Mouse (Mus musculus): ENCODE data around the gene Zc2hc1b.

The Zc2hc1b gene

DNA sequence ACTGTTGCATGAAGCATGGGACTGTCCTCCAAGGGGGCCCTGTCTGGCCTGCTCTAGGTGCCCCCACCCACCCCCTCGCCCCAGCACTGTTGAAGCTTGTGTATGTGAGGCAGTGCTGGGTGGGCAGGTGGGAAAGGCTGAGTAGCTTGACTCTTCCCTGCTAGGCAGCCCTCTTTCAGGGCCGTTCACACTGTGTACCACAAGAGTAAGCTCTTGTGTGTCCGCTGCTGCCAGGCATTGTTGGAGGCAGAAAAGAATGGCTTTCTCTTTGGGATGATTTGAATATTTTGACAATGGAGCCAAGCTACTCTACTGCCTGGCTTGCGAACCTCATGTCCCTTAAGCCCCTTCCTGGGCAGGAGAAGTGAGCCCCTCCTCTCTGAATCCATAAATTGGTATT lies 62.8 kb downstream of the Zc2hc1b start:
- DNase-seq (ENCODE audit: low read depth, low spot score): no peak

DNA sequence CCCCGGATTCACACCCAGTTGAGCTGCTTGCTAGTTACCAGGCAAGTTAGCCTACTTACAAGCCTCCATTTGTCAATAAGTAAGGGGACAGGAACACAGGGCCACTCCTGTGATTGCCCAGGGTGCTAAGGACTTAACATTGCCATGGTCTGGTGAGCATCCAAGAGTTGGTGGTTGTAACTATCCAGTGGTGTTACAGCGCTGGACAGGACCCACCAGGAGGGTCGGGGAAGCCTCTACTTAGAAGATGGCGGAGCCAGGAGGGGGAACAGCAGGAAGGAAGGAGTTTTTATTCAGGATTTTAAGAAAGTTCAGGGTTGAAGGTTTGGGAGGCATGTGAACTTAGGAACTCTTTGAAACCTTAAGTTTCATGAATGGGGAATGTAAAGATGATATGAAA lies 64.2 kb downstream of the Zc2hc1b start:
- DNase-seq (ENCODE audit: low read depth, low spot score): no peak

DNA sequence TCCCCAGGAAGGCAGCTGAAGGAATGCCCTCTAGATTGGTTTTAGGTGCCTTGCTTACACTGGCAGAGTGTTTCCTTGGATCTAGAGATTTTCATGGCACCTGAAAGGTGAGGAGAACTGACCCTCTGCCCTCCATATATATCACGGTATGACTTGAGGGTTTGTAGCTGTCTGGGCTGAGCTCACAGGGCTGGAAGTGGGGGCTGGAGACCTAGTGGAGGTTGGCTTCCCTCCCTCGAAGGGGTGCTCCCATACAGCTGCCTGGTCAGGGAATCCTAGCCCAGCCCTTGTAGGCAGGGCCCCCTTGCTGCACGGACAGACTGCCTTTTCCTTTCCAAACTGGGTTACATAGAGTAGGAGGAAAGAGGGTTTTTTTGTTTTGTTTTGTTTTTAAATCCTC lies 65.0 kb downstream of the Zc2hc1b start:
- no peak for DNase-seq (ENCODE audit: low read depth, low spot score)

DNA sequence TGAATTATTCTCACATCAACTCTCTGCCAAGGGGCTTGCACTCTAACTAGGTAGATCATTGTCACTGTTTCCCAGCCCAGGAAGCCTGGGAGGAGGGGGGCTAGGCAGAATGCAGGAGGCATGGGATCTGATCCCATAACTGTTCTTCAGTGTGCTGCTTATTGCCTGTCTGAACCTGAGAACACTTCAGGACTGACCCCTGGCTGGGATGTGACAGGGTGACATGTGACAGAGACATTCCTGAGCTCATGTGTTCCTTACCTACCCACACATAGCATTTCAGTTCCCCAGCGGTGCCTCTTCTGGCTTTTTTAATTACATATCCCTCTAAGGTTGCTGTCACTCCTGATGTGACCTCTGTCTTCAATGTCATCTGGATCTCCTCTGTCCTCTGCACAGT lies 68.0 kb downstream of the Zc2hc1b start:
- no peak for DNase-seq (ENCODE audit: low read depth, low spot score)

DNA sequence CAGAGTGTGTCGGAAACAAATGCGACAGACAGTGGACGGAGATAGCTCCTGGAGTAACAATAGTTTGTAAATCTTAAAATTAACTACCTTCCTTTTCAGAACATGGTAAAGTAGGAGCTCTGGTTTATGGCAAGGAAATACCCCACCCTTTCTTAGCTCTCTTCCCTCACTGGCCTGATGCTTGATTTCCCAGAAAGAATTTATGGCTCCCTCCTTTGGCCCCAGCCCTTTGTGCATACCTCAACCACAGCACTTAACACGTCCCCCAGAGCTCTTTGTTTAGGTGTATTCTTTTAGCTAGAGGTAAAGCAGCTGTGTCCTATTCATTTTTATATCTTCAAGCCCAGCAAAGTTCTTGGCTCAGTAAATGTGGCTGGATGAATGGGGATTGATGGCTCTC lies 69.0 kb downstream of the Zc2hc1b start:
- DNase-seq (ENCODE audit: low read depth, low spot score): no peak

DNA sequence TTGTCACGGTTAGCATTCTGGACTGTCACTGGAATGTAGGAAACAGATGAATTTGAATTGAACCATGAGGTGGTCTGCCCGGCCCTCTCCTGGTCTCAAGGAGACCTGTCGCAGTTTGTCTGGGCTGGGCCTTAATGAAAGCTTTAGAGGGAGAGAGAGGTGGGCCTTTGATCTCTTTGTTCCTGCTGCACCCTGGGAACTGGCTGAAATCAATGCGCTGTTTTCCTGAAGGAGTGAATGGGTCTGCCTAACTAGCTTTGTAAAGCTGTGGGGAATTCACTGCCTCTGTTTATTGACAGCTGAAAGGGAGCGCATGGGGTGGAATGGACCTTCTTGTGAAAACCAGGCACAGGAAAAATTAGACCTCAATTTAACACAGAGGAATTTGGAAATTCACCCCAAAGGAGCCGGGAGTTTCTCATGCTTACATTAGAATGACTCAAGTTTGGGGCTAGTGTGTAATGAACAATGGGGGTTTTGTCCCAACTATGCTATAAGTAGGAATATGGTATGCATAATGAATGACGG lies 69.7 kb downstream of the Zc2hc1b start:
- no peak for DNase-seq (ENCODE audit: low read depth, low spot score)

DNA sequence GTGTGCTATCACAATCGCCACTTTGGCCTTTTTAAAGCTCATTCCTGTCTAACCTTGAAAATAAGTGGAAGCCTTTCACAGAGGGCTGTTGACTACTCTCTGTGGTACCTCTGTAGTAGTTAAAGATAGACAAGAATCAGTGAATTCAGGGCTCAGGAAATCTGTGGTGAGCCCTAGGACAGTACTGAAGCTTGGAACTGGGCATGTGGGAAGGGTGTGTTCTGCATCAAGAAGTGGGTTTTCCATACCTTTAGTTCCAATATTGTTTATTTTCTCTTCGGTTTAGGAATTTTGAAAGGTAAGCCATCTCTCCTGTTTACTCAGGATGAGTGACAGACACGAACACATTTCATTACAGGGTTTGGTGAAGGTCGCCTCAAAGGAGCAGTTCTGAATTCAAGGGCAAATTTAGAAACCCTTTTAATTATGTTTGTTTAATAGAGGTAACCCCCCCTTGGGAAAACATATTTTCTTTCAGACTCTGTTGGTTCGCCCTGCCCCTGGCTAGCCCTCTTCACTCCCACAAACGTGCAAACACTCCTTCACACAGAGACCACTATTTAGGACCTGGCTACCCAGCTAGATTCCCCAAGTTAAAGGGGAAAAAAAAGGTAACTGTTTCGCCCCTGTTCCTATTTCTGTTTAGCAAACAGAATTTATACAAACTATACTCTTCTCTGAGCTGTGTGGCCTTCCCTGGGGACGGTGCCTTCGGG lies 70.8 kb downstream of the Zc2hc1b start:
- DNase-seq (ENCODE audit: low read depth, low spot score): no peak

DNA sequence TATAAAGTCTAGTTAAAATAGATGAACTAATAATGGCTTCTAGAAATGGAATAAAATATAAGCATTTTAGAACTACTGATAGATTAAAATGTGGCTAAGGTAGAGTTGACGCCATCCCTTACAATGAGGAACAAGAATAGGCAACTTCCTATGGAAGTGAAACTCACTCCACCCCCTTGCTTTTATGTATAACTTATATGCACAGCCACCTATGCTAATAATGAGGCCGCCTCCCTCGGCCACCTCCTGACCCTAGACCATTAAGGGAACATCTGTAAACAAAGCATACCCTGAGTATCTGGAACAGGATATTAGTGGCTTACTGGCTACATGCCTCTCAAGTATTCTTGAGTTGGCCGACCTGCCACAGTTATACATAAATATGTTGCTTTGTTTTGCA lies 74.0 kb downstream of the Zc2hc1b start:
- DNase-seq (ENCODE audit: low read depth, low spot score): no peak

DNA sequence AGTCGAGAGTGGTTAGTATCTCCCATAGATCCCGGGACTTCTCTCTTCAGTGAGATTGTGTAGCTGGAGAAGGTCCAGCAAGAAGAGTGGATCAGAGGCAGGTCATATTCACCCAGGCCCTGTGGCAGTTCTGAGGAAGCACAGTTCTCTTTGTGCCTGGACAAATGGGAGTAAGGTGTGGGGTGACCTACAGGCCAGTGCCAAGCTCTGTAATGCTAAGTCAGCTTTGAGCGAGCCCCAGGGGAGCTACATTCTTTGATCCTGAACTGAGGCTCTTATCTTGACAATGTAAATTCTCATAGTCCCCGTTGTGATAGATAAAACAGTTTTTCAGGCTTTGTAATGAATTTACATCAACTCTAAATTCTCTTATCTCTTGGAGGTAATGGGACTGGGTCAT lies 75.5 kb downstream of the Zc2hc1b start:
- DNase-seq (ENCODE audit: low read depth, low spot score): no peak

DNA sequence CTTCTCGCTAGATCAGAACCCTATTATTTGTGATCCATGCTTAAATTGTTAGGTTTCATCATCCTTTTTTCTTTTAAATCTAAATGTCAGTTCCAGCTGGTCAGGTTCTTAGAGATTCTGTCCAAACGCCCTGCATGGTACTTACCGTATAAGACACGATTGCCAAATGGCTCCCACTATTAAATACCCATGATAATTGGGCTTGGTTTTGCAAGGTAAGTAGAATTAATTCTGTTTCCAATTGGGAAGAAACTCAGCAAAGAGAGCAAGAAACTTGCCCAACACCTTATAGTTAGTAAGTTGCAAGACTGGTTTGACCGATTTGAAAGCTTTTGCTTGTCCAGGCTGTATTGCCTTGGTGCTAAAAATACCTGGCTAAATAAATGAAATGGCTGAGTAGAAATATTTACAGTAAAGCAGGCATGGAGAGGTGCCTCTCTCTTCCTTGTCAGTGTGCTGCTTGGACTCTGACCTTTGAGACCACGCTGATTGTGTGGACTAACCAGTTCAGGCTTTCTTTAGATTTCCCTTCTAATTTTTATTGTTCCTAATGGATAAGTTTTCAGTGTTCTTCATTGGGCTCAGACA lies 77.7 kb downstream of the Zc2hc1b start:
- no peak for DNase-seq (ENCODE audit: low read depth, low spot score)

Measured in telencephalon, adult 2 months (tissue).